Mouse (Mus musculus) small intestine, adult 10 weeks (tissue): ENCODE results near the gene Tssk2. TPM values are rescaled to one million over a fixed set of nuclear protein-coding genes. Genes with fewer than 3 reads are reported as not detected.

ENCODE experiments used
- polyA plus RNA-seq: library from polyadenylated mRNA; stranded (reverse); fragments of 350-450 nt; fragmentation: Illumina TruSeq; extraction: RNeasy Lipid Tissue Mini Kit (QIAGEN cat#74804); gene quantifications from one replicate; pipeline ENCODE4 v1.2.3, GENCODE M21; 2014; ENCODE audit warnings: low replicate concordance

Gene Tssk2
- not detected for polyA plus RNA-seq

DNA sequence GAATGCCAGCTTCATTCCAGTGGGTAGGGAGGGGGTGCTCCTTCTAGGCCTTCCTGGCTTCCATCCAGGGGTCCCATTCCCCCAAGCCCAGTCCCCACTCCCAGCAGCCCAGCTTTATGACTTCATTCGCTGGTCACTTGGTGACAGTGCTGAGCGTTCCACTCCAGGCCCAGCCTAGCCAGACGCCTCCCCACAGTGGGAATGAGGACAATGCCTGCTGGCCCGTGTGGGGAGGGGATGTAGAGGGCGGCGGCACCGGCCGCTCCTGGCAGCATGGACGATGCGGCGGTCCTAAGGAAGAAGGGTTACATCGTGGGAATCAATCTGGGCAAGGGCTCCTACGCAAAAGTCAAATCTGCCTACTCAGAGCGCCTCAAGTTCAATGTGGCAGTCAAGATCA is at the start of gene Tssk2, which contains the start of gene Dgcr2:
Tssk2 (plus strand) TSS at position 176 of the 400 bp plus-strand sequence.
Dgcr2 (minus strand) TSS at position 101 of the 400 bp plus-strand sequence.

DNA sequence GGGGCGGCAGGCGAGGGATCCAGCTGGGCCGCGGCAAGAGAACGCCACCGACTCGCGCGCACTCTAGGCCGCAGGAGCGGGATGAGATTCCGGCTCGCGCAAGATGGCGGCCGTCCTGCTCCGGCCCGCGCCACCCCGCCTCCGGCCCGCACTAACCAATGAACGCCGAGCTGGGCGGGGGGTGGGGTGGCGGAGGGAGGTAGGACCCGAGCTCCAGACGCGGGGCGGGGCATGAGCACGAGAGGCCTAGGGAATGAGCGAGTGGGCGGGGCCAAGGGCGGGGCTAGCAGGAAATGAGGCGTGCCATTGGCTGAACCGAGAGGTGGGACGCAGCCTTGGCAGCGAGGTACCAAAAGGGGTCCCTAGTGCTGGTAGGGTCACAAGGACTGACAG is 6.9 kb upstream of the Tssk2 start, which contains the start of gene Gm20518:
Gm20518 (minus strand) TSS at position 105 of the 393 bp plus-strand sequence.

DNA sequence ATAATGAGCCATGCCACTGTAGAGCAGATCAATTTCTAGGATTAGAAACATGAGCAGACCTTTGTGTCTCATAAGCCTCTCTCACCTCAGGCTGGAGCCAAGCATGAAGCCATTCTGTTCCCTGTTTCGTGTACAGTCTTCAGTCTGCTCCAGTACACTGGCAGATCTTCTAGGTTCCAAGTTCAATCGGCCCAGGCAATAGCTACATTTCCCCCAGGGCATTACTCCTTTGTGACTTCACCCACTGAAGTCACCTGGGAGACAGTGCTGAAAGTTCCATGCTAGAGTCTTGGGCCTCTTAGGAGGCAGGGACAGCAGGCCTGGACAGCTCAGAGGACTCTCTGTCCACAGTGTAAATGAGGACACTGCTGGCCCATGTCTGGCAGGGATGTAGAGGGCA is 4.5 kb upstream of the Tssk2 start, which contains the start of gene Tssk1:
Tssk1 (plus strand) TSS at position 301 of the 400 bp plus-strand sequence.

DNA sequence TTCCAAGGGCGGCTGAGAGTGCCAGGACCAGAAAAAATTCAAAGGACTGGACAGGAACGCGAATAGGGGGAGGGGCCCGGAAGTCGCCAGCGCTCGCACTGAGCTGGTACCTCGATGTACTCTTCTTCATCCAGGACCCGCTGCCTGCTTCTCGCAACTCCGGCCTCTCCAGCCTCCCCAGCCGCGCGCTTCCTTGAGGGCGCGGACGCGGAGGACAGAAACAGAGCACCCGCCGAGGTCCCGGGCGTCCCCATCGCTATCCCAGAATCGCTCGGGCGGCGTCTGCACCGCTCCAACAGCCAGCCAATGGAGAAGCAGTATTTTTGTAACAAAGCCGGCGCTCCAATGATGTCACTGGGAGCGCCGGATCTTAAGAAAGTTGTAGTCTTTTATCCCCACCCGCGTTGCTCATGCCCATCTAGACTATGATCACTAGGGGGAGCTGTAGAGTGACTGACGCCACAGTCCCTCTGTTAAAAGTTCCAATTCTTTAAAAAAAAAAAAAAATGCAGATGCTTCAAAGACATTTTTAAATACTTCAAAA is 12.7 kb downstream of the Tssk2 start, which contains the start of gene Ess2:
Ess2 (minus strand) TSS at position 297 of the 544 bp plus-strand sequence.

DNA sequence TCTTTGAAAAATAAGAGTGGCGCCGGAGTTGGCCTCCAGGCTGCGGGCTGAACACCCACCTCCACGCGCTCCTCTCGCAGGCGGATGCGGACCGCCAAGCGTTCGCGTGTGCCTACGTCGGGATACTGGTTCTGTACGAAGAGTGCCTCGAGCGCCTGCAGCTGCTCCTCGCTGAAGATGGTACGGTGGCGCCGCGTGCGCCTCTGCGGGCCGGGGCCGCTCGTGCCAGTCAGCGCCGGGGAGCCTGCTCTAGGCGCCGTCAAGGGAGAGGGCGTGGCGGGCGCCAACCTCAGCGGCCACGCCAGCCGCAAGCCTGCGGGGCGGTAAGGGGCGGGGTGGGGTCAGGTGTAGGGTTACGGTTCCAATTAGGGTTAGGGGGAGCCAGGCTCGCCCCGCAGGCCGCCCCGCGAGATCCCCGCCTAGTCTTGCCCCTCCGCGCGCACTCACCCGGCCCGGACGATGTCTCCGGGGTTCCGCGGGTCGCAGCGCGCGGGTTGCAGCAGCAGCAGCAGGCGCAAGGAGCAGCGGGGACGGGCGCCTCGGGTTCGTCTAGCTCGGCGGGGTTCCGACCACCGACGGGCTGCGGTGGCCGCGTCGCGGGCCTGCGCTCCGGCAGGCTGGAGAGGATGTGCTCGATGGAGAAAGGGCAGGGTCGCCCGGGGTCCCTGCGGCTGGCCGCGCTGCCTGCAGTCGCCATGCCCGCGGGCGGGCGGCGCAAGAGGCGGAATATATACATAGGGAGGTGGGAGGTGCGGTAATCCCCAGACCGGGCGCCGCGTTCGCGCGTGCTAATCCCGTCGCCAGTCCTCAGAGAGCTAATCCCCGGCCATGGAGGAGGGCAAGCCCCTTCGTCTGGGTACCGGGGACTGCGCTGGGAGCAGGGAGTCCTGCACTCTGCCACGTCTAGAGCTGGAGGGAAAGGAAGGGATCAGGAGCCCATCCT is 16.1 kb downstream of the Tssk2 start, which contains the start of gene Gsc2:
Gsc2 (minus strand) TSS at position 753 of the 943 bp plus-strand sequence.

DNA sequence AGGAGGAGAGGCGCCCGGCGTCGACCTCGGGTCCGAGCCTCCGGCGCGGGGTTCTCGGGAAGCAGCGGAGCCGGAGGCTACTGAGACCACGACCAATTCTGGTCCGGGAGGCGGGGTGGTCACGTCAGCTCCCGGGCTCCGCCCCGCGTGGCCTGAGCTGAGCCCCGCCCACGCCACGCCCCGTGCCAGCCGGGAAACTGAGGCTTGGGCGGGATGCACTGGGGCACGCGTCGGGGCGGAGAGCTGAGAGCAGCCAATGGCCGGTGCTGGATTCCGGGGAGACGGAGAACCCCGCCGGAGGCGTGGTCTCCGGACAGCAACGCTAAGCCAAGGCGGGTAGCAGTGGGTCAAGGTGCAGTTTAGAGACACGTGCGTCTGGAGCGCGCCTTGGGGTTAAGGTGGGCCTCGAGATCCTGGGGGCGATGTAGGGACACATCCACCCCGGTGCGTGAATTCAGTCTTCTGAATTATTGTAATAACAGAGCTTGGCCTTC is 29.7 kb downstream of the Tssk2 start, which contains the start of gene Slc25a1:
Slc25a1 (minus strand) TSS at position 133 of the 494 bp plus-strand sequence.

Other genes starting within 250 kb of the Tssk2 start
- 6.8 TPM for gene Med15, start 165.7 kb upstream of the Tssk2 start, polyA plus RNA-seq
- 5.3 TPM for gene Klhl22, start 139.0 kb upstream of the Tssk2 start, polyA plus RNA-seq
- not detected for gene Scarf2, start 101.4 kb upstream of the Tssk2 start, polyA plus RNA-seq
- not detected for gene B830017H08Rik, start 65.5 kb upstream of the Tssk2 start, polyA plus RNA-seq
- not detected for gene Car15, start 60.3 kb upstream of the Tssk2 start, polyA plus RNA-seq
- not detected for gene Gm20518, start 7.0 kb upstream of the Tssk2 start, polyA plus RNA-seq
- gene Tssk1, start 4.4 kb upstream of the Tssk2 start, polyA plus RNA-seq = not detected
- gene Dgcr2, start 75 bp upstream of the Tssk2 start, polyA plus RNA-seq = 6.0 TPM
- 2.0 TPM for gene Ess2, start 12.7 kb downstream of the Tssk2 start, polyA plus RNA-seq
- gene Gsc2, start 16.4 kb downstream of the Tssk2 start, polyA plus RNA-seq = not detected
- 11.0 TPM for gene Slc25a1, start 29.6 kb downstream of the Tssk2 start, polyA plus RNA-seq
- gene Vpreb2, start 81.8 kb downstream of the Tssk2 start, polyA plus RNA-seq = not detected
- 2.7 TPM for gene Dgcr6, start 154.2 kb downstream of the Tssk2 start, polyA plus RNA-seq
- 0.30 TPM for gene Prodh, start 191.6 kb downstream of the Tssk2 start, polyA plus RNA-seq
- gene Rtn4r, start 229.0 kb downstream of the Tssk2 start, polyA plus RNA-seq = not detected